Mouse (Mus musculus): Measurements from ENCODE around the gene Ccdc3. TPM values are rescaled to one million over a fixed set of nuclear protein-coding genes. Genes with fewer than 3 reads are reported as not detected.

Gene Ccdc3
- total and polyA plus RNA-seq, 2 experiments from 2014 or later = 6.3 to 11.9 TPM

DNA sequence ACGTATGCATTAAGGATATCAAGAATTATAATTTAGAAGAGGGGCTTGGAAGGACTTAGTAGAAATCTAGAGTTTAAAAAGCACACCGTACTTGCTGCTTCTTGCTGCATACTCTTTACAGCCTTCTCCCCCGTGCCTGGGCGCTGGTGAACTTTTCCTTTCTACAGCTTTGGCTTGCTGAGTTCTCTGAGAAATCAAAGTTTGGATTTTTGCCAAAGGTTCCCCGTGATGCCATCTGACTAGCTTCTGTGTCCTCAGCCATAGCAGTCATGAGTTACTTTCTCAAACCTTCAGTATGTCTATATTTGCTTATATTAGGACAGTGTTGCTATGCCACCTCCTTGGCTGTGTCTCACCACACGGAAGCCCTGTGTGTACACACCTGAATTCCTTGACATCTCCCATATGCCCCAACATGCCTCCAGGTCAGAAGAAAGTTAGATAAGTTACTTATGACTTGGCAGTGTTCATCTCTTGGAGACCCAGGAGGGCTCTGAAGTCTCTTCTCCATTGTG lies 57.2 kb downstream of the Ccdc3 start:
- no peaks in the 10 kb centered on the region for H3K27me3 ChIP-seq (ENCODE audit: insufficient read depth, low read length)
- no peak overlapping the region for H3K27ac ChIP-seq (ENCODE audit: low read depth, low read length)
- no peaks in the 10 kb centered on the region for H3K9me3 ChIP-seq (ENCODE audit: low read length)
- H3K4me1 ChIP-seq (ENCODE audit: insufficient read depth, low read length) = no peaks in the 10 kb centered on the region
- H3K36me3 ChIP-seq (ENCODE audit: insufficient read depth, low read length) = no peaks in the 10 kb centered on the region
- no peak for TF ChIP-seq CTCF (IDR thresholded peaks at IDR 0.05)
- DNase-seq (ENCODE audit: low spot score) = peak; percentile 53
- ATAC-seq (ENCODE audit: low FRiP score) = no peak
- H3K4me3 ChIP-seq (ENCODE audit: low read depth, low read length) = no peak overlapping the region
- no peak overlapping the region for H3K4me2 ChIP-seq (ENCODE audit: low read depth, low read length, poor library complexity, severe bottlenecking)
- WGBS = 79% methylated on average over 6 of the region's 6 CpGs
- H3K9ac ChIP-seq (replicated peaks; ENCODE audit: low read length, poor library complexity, severe bottlenecking) = no peak overlapping the region

DNA sequence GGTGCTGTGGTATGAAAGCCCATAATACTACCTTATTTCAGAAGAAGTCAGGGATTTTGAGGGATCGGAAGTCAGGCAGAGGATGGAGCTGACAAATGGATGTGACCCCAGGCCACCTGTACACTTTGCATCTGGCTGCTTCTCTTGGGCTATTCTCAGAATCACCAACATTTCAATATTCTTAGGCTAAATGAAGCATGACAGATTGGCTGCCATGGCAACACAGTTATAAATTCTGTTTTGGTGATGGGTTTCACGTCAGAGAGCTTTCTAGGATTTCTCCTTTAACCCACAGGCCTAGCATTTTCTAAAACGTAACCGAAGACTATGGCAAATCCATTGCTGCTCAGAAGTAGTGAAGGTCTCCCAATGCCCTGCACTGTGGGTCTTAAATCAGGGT lies 59.9 kb downstream of the Ccdc3 start:
- no peak overlapping the region for H3K9ac ChIP-seq (replicated peaks; ENCODE audit: low read length, poor library complexity, severe bottlenecking)
- no peak for TF ChIP-seq CTCF (IDR thresholded peaks at IDR 0.05)
- no peak overlapping the region for H3K4me2 ChIP-seq (ENCODE audit: low read depth, low read length, poor library complexity, severe bottlenecking)
- peaks cover 2% of the 10 kb centered on the region; the same call in 1 of the 2 replicates for H3K4me1 ChIP-seq (ENCODE audit: insufficient read depth, low read length)
- no peak overlapping the region for H3K4me3 ChIP-seq (ENCODE audit: low read depth, low read length)
- no peak for DNase-seq (ENCODE audit: low spot score)
- no peak overlapping the region for H3K27ac ChIP-seq (ENCODE audit: low read depth, low read length)
- no peaks in the 10 kb centered on the region for H3K36me3 ChIP-seq (ENCODE audit: insufficient read depth, low read length)
- no peak for ATAC-seq (ENCODE audit: low FRiP score)
- WGBS = 59% methylated on average over 4 of the region's 4 CpGs
- no peaks in the 10 kb centered on the region for H3K27me3 ChIP-seq (ENCODE audit: insufficient read depth, low read length)
- H3K9me3 ChIP-seq (ENCODE audit: low read length) = no peaks in the 10 kb centered on the region

DNA sequence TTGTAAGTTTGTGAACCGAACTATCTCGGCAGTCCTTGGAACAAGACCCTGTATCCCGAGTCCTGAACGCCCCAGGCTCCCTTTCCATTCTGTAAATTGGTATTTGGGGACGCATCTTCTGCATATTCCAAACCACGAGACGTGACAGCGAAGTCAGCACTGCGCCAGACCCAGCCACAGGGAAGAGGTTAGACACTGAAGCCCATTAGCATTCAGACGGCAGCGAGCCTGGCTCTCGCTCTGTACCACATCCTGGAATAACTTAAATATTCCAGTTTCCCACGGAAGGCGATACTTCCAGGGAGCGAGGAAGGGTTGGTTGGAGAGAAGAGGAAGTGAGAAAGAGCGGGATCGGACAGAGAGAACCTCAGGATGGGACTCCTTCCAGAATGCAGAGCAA lies 61.7 kb downstream of the Ccdc3 start:
- no peaks in the 10 kb centered on the region for H3K27me3 ChIP-seq (ENCODE audit: insufficient read depth, low read length)
- no peak overlapping the region for H3K4me2 ChIP-seq (ENCODE audit: low read depth, low read length, poor library complexity, severe bottlenecking)
- H3K27ac ChIP-seq (ENCODE audit: low read depth, low read length) = no peak overlapping the region
- no peak overlapping the region for H3K9ac ChIP-seq (replicated peaks; ENCODE audit: low read length, poor library complexity, severe bottlenecking)
- TF ChIP-seq CTCF (IDR thresholded peaks at IDR 0.05) = no peak
- H3K4me1 ChIP-seq (ENCODE audit: insufficient read depth, low read length) = peaks cover 2% of the 10 kb centered on the region; the same call in 1 of the 2 replicates
- H3K4me3 ChIP-seq (ENCODE audit: low read depth, low read length) = no peak overlapping the region
- no peak for ATAC-seq (ENCODE audit: low FRiP score)
- DNase-seq (ENCODE audit: low spot score) = no peak
- WGBS = 75% methylated on average over 17 of the region's 17 CpGs
- no peaks in the 10 kb centered on the region for H3K9me3 ChIP-seq (ENCODE audit: low read length)
- no peaks in the 10 kb centered on the region for H3K36me3 ChIP-seq (ENCODE audit: insufficient read depth, low read length)

DNA sequence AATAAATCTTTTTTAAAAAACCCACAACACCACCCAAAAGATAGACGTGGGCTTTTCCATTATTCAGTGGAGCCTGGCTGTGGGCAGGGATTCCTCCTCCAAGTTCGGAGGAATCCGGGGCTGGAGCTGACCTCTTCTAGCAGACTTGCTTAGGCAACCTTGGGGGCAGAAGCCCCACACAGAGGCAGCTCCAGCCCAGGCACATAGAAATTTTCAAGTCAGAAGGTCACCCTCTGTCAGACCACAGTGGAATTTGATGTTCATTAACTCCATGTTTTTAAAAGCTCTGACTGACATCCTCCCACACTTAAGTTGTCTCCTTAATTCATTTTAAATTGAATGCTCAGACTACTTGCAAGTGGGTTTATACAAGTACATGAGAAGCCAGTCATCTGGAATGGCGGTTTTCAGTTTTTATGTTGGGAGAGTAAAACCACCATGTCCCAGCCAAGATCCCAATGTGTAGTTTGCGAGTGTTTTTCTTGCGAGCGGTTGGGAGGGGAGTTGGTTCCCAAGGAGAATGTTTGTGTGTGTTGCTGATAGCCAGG lies 63.3 kb downstream of the Ccdc3 start:
- Histone ChIP-seq H3K4me3 (ENCODE audit: low read depth, low read length) (no peak overlapping the region), H3K36me3 (ENCODE audit: insufficient read depth, low read length) (no peaks in the 10 kb centered on the region), H3K27me3 (ENCODE audit: insufficient read depth, low read length) (no peaks in the 10 kb centered on the region), H3K9ac (replicated peaks; ENCODE audit: low read length, poor library complexity, severe bottlenecking) (no peak overlapping the region), H3K4me2 (ENCODE audit: low read depth, low read length, poor library complexity, severe bottlenecking) (no peak overlapping the region), H3K9me3 (ENCODE audit: low read length) (no peaks in the 10 kb centered on the region), H3K27ac (ENCODE audit: low read depth, low read length) (no peak overlapping the region), H3K4me1 (ENCODE audit: insufficient read depth, low read length) (peaks cover 2% of the 10 kb centered on the region; the same call in 1 of the 2 replicates)
- DNase-seq (ENCODE audit: low spot score) = no peak
- WGBS = 86% methylated on average over 7 of the region's 7 CpGs
- no peak for TF ChIP-seq CTCF (IDR thresholded peaks at IDR 0.05)
- ATAC-seq (ENCODE audit: low FRiP score) = no peak

DNA sequence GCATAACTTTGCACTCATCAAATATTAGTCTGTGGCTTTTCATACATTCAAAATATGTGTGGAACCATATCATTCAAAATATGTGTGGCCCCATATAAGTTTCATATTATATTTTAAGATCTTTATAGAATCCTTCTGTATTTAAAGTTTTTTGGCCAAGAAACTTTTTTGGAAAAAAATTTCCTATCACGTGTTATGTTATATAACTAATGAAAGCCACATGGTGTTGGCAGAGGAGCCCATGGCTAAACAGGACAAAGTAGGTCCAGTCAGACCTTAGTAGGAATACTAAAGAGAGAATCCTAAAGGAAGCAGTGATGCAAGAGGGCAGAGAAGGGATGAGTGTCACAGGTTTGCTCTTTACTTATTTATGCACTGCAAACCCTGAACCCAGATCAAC lies 65.6 kb downstream of the Ccdc3 start:
- TF ChIP-seq CTCF (IDR thresholded peaks at IDR 0.05) = no peak
- Histone ChIP-seq H3K4me3 (ENCODE audit: low read depth, low read length) (no peak overlapping the region), H3K27me3 (ENCODE audit: insufficient read depth, low read length) (no peaks in the 10 kb centered on the region), H3K4me2 (ENCODE audit: low read depth, low read length, poor library complexity, severe bottlenecking) (no peak overlapping the region), H3K9me3 (ENCODE audit: low read length) (no peaks in the 10 kb centered on the region), H3K9ac (replicated peaks; ENCODE audit: low read length, poor library complexity, severe bottlenecking) (no peak overlapping the region), H3K27ac (ENCODE audit: low read depth, low read length) (no peak overlapping the region), H3K36me3 (ENCODE audit: insufficient read depth, low read length) (no peaks in the 10 kb centered on the region), H3K4me1 (ENCODE audit: insufficient read depth, low read length) (peaks cover 2% of the 10 kb centered on the region; the same call in 1 of the 2 replicates)
- DNase-seq (ENCODE audit: low spot score) = no peak
- no peak for ATAC-seq (ENCODE audit: low FRiP score)
- 92% methylated on average over 1 of the region's 1 CpGs for WGBS

DNA sequence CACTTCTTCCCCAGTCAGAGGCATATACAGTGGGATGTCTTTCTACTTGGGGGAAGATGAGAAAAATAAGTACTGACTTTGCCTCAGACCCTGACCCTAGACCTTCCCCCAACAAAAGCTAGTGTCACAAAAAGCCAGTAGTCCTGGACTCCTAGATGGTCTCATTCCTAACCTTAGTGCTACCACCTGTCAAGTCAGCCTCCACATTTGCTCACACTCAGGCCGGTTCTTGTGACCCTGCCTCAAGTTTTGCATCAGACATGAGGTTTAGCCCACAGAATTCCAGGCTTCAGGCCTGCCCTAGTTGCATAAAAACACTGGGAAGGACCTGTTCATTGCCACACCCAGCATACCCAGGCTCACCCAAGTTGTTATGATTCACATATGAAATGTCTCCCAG lies 67.4 kb downstream of the Ccdc3 start:
- 97% methylated on average over 1 of the region's 1 CpGs for WGBS
- Histone ChIP-seq H3K9ac (replicated peaks; ENCODE audit: low read length, poor library complexity, severe bottlenecking) (no peak overlapping the region), H3K4me1 (ENCODE audit: insufficient read depth, low read length) (peaks cover 2% of the 10 kb centered on the region; the same call in 1 of the 2 replicates), H3K4me2 (ENCODE audit: low read depth, low read length, poor library complexity, severe bottlenecking) (no peak overlapping the region), H3K4me3 (ENCODE audit: low read depth, low read length) (no peak overlapping the region), H3K27ac (ENCODE audit: low read depth, low read length) (no peak overlapping the region), H3K36me3 (ENCODE audit: insufficient read depth, low read length) (no peaks in the 10 kb centered on the region), H3K9me3 (ENCODE audit: low read length) (no peaks in the 10 kb centered on the region), H3K27me3 (ENCODE audit: insufficient read depth, low read length) (no peaks in the 10 kb centered on the region)
- TF ChIP-seq CTCF (IDR thresholded peaks at IDR 0.05) = no peak
- DNase-seq (ENCODE audit: low spot score) (no peak), ATAC-seq (ENCODE audit: low FRiP score) (no peak)
